Mouse (Mus musculus): ENCODE data around the gene Slc6a1.

DNA sequence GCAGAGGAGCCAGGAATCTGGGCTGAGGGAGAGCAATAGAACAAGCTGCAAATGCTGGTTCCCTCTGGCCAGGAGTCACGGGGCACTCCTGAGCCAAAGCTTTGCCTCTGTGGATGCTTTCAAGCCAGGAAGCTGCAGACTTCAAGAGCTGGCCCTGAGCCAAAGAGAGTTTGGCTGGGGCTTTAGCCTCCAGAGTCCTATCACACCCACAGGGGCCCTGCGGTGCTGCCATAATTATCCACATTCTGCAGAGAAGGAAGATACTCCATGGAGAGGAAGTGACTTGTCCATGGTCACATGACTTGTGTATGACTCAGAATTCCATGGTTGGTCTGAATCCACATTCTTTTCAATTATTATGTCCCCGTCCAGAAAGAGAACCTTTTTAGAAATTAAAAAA lies 75.7 kb downstream of the Slc6a1 start:
- TF ChIP-seq CTCF (IDR thresholded peaks at IDR 0.05; ENCODE audit: low read depth, low read length) (no peak), POLR2A (IDR thresholded peaks at IDR 0.05; ENCODE audit: extremely low read depth, insufficient read depth, low read length) (no peak)

All from liver, adult 2 months (tissue).